Mouse (Mus musculus): ENCODE measurements around the gene Clec18a. TPM values are rescaled to one million over a fixed set of nuclear protein-coding genes. Genes with fewer than 3 reads are reported as not detected.

The Clec18a gene
- polyA plus RNA-seq (2012; rRNA removed) = 0.82 and 0.91 TPM in 2 replicates

GRCm38 (mm10) chr8:111092326-111092725 lies at the start of gene Clec18a:
Gene Clec18a, minus strand, starts transcription at chr8:111092426.

DNA sequence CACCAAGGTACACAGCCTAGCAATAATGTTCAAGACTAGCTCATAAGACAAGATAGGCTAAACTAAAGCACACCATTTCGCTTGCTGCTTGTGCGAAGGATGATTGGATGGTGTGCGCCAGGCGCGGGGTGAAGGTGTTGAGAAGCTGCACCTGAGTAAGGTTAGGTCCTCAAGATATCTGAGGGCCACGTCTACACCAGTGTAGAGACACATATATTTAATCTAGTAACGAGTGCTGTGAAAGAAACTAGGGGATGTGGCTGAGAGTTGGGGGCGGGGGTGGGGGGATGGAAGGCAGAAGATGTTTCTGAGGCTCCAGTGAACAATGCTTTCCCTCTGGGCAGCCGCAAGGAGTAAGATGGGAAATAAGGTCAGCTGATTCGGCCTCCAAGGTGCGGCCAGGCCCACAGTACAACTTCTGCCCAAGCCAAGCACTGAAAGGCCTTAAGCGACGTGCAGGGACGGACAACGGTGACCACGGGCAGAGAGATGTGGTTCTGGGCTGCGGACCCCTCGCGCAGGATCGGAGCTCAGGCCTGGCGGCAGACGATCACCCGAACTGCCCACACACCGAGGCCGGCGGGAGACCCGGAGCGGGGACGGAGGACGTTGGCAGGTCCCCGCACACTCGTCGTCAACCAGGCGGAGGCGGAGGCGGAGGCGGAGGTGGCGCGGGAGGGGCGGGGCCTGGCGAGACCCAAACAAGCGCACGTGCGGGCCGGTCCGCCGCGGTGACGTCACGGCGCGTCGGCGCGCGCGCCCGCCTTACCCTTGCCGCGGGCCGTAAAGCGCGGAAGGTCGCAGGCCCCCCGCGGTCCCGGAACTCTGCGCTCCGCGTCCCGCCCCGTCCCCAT lies 1.9 kb upstream of the Clec18a start, which contains the start of gene Pdpr:
TSS of gene Pdpr (plus strand) at position 766 of the 854 bp plus-strand sequence.

GRCm38 (mm10) chr8:111056158-111056663 lies 36.0 kb downstream of the Clec18a start, which contains the start of gene Exosc6:
Gene Exosc6, plus strand, starts transcription at chr8:111056339.

DNA sequence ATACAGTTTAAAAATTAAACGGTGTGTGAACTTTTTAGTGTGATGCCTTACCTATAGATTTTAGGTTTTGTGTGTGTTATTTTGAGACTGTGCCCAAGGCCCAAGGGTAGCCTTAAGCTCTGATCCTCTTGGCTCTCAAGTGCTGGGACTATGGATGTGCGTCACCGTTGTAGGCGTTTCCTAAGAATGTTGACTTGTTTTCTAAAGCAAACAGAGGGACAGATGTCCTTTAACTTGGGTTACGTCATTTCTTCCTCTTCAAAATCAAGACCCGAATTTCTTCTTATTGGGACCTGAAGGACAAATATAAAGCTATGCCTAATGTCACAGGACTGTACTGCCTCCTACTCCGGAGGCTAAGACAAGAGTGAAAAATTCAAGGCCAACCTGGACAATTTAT lies 59.3 kb downstream of the Clec18a start, which contains the start of gene Aars:
TSS of gene Aars (plus strand) at position 229 of the 400 bp plus-strand sequence.

DNA sequence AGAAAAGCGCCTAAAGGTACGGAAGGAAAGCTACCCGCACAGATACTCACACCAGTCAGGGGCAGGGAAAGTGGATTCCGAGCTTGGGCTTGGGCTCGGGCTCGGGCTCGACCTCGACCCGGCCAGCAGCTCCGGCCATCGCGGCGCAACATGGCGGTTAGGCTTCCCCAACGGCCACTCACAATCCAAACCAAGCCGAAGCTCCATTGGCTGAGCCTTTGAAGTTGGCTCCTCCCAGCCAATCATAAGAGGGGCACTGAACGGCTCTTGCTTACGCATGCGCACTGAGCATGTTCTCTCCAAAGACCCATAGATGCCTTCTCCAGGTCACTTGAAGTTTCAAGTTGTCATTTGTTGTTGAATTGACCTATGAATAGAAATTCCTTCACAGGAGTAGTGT lies 60.7 kb downstream of the Clec18a start, which contains the start of gene Ddx19b:
TSS of gene Ddx19b (minus strand) at position 180 of the 400 bp plus-strand sequence.

Other genes with a start within 250 kb of the Clec18a start
- gene Cog4, start 245.8 kb downstream of the Clec18a start, polyA plus RNA-seq (2012; rRNA removed) = 50.1 and 63.5 TPM in 2 replicates
- 115 and 124 TPM in 2 replicates for gene Sf3b3, start 245.6 kb downstream of the Clec18a start, polyA plus RNA-seq (2012; rRNA removed)
- 14.4 and 14.8 TPM in 2 replicates for gene Fuk, start 189.9 kb downstream of the Clec18a start, polyA plus RNA-seq (2012; rRNA removed)
- gene St3gal2, start 172.5 kb downstream of the Clec18a start, polyA plus RNA-seq (2012; rRNA removed) = 19.5 and 24.2 TPM in 2 replicates
- 73.2 and 86.5 TPM in 2 replicates for gene Ddx19a, start 94.6 kb downstream of the Clec18a start, polyA plus RNA-seq (2012; rRNA removed)
- gene Ddx19b, start 60.7 kb downstream of the Clec18a start, polyA plus RNA-seq (2012; rRNA removed) = 10.3 and 12.0 TPM in 2 replicates
- 56.7 and 71.6 TPM in 2 replicates for gene Aars, start 59.3 kb downstream of the Clec18a start, polyA plus RNA-seq (2012; rRNA removed)
- gene Exosc6, start 36.1 kb downstream of the Clec18a start, polyA plus RNA-seq (2012; rRNA removed) = 4.7 and 58.3 TPM in 2 replicates
- 8.3 and 12.1 TPM in 2 replicates for gene Pdpr, start 2.2 kb upstream of the Clec18a start, polyA plus RNA-seq (2012; rRNA removed)
- gene Glg1, start 166.8 kb upstream of the Clec18a start, polyA plus RNA-seq (2012; rRNA removed) = 41.0 and 48.8 TPM in 2 replicates
- gene Rfwd3, start 207.8 kb upstream of the Clec18a start, polyA plus RNA-seq (2012; rRNA removed) = 35.2 and 50.0 TPM in 2 replicates
- gene Mlkl, start 245.8 kb upstream of the Clec18a start, polyA plus RNA-seq (2012; rRNA removed) = 0.41 and 0.67 TPM in 2 replicates